ENCODE assay signal across 15 mouse cellular contexts in genomic region chr9:102749216-102749615, GRCm38 (mm10).
"Had no signal": no experiment of that assay in that cellular context is flagged by ENCODE, and none has a peak within 500 bp of the region (broad histone marks: within the 10 kb centered on the region; RNA-seq: fewer than 3 reads in every experiment).

No protein-coding gene starts in this region.

- H3K9ac ChIP-seq: limb, embryonic 12.5 days; liver, embryonic 13.5 days; liver, postnatal 0 days; lung, embryonic 15.5 days; midbrain, embryonic 12.5 days had no signal

- H3K4me2 ChIP-seq: limb, embryonic 12.5 days; liver, embryonic 13.5 days; lung, embryonic 15.5 days; midbrain, embryonic 12.5 days had no signal

- H3K4me3 ChIP-seq: limb, embryonic 12.5 days; liver, embryonic 13.5 days; lung, embryonic 15.5 days; megakaryocyte, embryonic 14.5 days; midbrain, embryonic 12.5 days had no signal

- H3K27me3 ChIP-seq: limb, embryonic 12.5 days; liver, embryonic 13.5 days; lung, embryonic 15.5 days; midbrain, embryonic 12.5 days had no signal

- H3K36me3 ChIP-seq: limb, embryonic 12.5 days; liver, embryonic 13.5 days; lung, embryonic 15.5 days; midbrain, embryonic 12.5 days had no signal

- H3K27ac ChIP-seq: limb, embryonic 12.5 days; liver, embryonic 13.5 days; lung, embryonic 15.5 days; macrophage; midbrain, embryonic 12.5 days had no signal

- H3K9me3 ChIP-seq: limb, embryonic 12.5 days; liver, embryonic 13.5 days; lung, embryonic 15.5 days; megakaryocyte, embryonic 14.5 days; midbrain, embryonic 12.5 days had no signal

- H3K4me1 ChIP-seq: liver, embryonic 13.5 days; midbrain, embryonic 12.5 days had no signal

- DNase-seq: kidney, adult 8-10 months; kidney, postnatal 25 days; layer of hippocampus, postnatal 36 days; liver; liver, embryonic 13.5 days; liver, postnatal 0 days; lung, postnatal 14 days; right cerebral cortex, postnatal 14 days; thymus, postnatal 36 days had no signal

- ATAC-seq: liver, postnatal 0 days; midbrain, embryonic 16.5 days had no signal
